Mouse (Mus musculus): ENCODE results near the gene Gbe1. TPM values are rescaled to one million over a fixed set of nuclear protein-coding genes. Genes with fewer than 3 reads are reported as not detected.

The Gbe1 gene
- 10.9 and 12.7 TPM in 2 replicates for polyA plus RNA-seq (2014; fragmentation: Nextera tagmentation; extraction: Ambion mirVana)

- 1% methylated on average over 65 of the region's 82 CpGs for WGBS
Observed at GRCm38 (mm10) chr16:70313886-70314577, at the start of gene Gbe1. Gbe1 (plus strand) TSS chr16:70313949.

DNA sequence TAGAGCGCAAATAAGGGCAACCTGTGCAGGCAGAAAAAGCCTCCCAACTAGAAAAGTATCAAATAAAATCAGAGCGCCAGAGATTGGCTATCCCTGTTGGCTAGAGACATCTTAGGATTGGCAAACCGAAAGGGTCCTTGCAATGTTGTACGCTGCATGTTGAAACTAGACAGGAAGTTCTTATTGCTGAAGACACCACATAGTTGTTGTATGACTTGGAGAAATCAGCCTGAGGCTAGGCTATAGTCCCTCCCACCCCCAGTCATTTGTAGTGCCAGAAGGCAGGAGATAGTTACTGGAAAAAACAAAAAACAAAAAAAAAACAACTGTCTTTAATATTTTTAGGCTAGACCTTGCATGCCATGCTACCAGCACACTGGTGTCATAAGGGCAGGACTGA lies 3.1 kb upstream of the Gbe1 start:
- Histone ChIP-seq H3K36me3 (ENCODE audit: control insufficient read depth, insufficient read depth, low read length) (no peaks in the 10 kb centered on the region), H3K9ac (replicated peaks; ENCODE audit: low read depth, low read length) (no peak overlapping the region), H3K4me2 (ENCODE audit: low read depth, low read length) (no peak overlapping the region), H3K27me3 (ENCODE audit: control insufficient read depth, insufficient read depth, low read length) (no peaks in the 10 kb centered on the region), H3K4me3 (ENCODE audit: low read depth, low read length) (no peak overlapping the region), H3K27ac (ENCODE audit: low read depth, low read length) (no peak overlapping the region), H3K4me1 (ENCODE audit: control insufficient read depth, insufficient read depth, low read length) (no peaks in the 10 kb centered on the region), H3K9me3 (ENCODE audit: control insufficient read depth, low read length) (no peaks in the 10 kb centered on the region)
- no peak for ATAC-seq (ENCODE audit: low read depth)
- WGBS = 95% methylated on average over 4 of the region's 4 CpGs

More at GRCm38 (mm10) chr16:70313886-70314577, at the start of gene Gbe1:
- no peaks in the 10 kb centered on the region for H3K27me3 ChIP-seq (ENCODE audit: control insufficient read depth, insufficient read depth, low read length)
- no peaks in the 10 kb centered on the region for H3K4me1 ChIP-seq (ENCODE audit: control insufficient read depth, insufficient read depth, low read length)
- peak within 1 kb of the TSS; percentile 92 for H3K9ac ChIP-seq (replicated peaks; ENCODE audit: low read depth, low read length)
- no peaks in the 10 kb centered on the region for H3K36me3 ChIP-seq (ENCODE audit: control insufficient read depth, insufficient read depth, low read length)
- ATAC-seq (ENCODE audit: low read depth) = peak; percentile 98
- peak within 1 kb of the TSS; percentile 63 for H3K4me2 ChIP-seq (ENCODE audit: low read depth, low read length)
- peak within 1 kb of the TSS; percentile 88 for H3K27ac ChIP-seq (ENCODE audit: low read depth, low read length)
- no peaks in the 10 kb centered on the region for H3K9me3 ChIP-seq (ENCODE audit: control insufficient read depth, low read length)
- H3K4me3 ChIP-seq (ENCODE audit: low read depth, low read length) = peak within 1 kb of the TSS; percentile 77

GRCm38 (mm10) chr16:70313496-70313885 lies 258 bp upstream of the Gbe1 start:
- Histone ChIP-seq H3K9ac (replicated peaks; ENCODE audit: low read depth, low read length) (peak overlapping the region; percentile 92), H3K27me3 (ENCODE audit: control insufficient read depth, insufficient read depth, low read length) (no peaks in the 10 kb centered on the region), H3K4me1 (ENCODE audit: control insufficient read depth, insufficient read depth, low read length) (no peaks in the 10 kb centered on the region), H3K36me3 (ENCODE audit: control insufficient read depth, insufficient read depth, low read length) (no peaks in the 10 kb centered on the region), H3K9me3 (ENCODE audit: control insufficient read depth, low read length) (no peaks in the 10 kb centered on the region), H3K4me3 (ENCODE audit: low read depth, low read length) (peak overlapping the region; percentile 77), H3K27ac (ENCODE audit: low read depth, low read length) (peak overlapping the region; percentile 88; the same call in 1 of the 2 replicates), H3K4me2 (ENCODE audit: low read depth, low read length) (peak overlapping the region; percentile 63)
- WGBS = 2% methylated on average over 7 of the region's 7 CpGs
- peak; percentile 1; the same call in 1 of the 2 replicates for ATAC-seq (ENCODE audit: low read depth)

DNA sequence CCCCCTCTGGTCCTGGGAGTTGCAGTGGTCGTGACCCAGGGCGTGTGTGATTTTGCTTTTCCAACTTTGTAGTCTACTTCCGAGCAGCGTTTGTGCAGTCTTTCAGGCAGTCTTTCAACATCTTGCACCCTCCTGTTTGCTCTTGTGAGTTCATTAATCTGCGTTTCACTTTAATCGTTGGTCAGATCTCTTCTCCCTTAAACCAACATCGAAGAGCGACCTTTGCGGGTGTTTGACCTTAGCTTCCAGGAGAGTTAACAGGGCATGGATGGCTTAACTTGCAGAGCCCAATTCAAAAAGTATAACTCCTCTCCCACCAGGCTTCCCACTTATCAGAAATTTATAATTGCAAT lies 805 bp downstream of the Gbe1 start:
- H3K36me3 ChIP-seq (ENCODE audit: control insufficient read depth, insufficient read depth, low read length) = no peaks in the 10 kb centered on the region
- ATAC-seq (ENCODE audit: low read depth) = no peak
- 0% methylated on average over 9 of the region's 9 CpGs for WGBS

GRCm38 (mm10) chr16:70315261-70315660 lies 1.5 kb downstream of the Gbe1 start:
- no peak overlapping the region for H3K27ac ChIP-seq (ENCODE audit: low read depth, low read length)
- H3K36me3 ChIP-seq (ENCODE audit: control insufficient read depth, insufficient read depth, low read length) = no peaks in the 10 kb centered on the region
- ATAC-seq (ENCODE audit: low read depth) = no peak
- H3K4me1 ChIP-seq (ENCODE audit: control insufficient read depth, insufficient read depth, low read length) = no peaks in the 10 kb centered on the region
- no peak overlapping the region for H3K4me2 ChIP-seq (ENCODE audit: low read depth, low read length)
- no peak overlapping the region for H3K9ac ChIP-seq (replicated peaks; ENCODE audit: low read depth, low read length)
- H3K27me3 ChIP-seq (ENCODE audit: control insufficient read depth, insufficient read depth, low read length) = no peaks in the 10 kb centered on the region
- no peaks in the 10 kb centered on the region for H3K9me3 ChIP-seq (ENCODE audit: control insufficient read depth, low read length)
- no peak overlapping the region for H3K4me3 ChIP-seq (ENCODE audit: low read depth, low read length)
- WGBS = 42% methylated on average over 3 of the region's 3 CpGs

More for the DNA sequence above, 805 bp downstream of the Gbe1 start:
- peak overlapping the region; percentile 92 for H3K9ac ChIP-seq (replicated peaks; ENCODE audit: low read depth, low read length)
- H3K27me3 ChIP-seq (ENCODE audit: control insufficient read depth, insufficient read depth, low read length) = no peaks in the 10 kb centered on the region
- no peaks in the 10 kb centered on the region for H3K9me3 ChIP-seq (ENCODE audit: control insufficient read depth, low read length)
- H3K4me3 ChIP-seq (ENCODE audit: low read depth, low read length) = peak overlapping the region; percentile 77
- no peaks in the 10 kb centered on the region for H3K4me1 ChIP-seq (ENCODE audit: control insufficient read depth, insufficient read depth, low read length)
- H3K4me2 ChIP-seq (ENCODE audit: low read depth, low read length) = peak overlapping the region; percentile 63
- H3K27ac ChIP-seq (ENCODE audit: low read depth, low read length) = peak overlapping the region; percentile 88

GRCm38 (mm10) chr16:70315862-70316390 lies 2.2 kb downstream of the Gbe1 start:
- Histone ChIP-seq H3K27ac (ENCODE audit: low read depth, low read length) (no peak overlapping the region), H3K9me3 (ENCODE audit: control insufficient read depth, low read length) (no peaks in the 10 kb centered on the region), H3K9ac (replicated peaks; ENCODE audit: low read depth, low read length) (no peak overlapping the region), H3K36me3 (ENCODE audit: control insufficient read depth, insufficient read depth, low read length) (no peaks in the 10 kb centered on the region), H3K27me3 (ENCODE audit: control insufficient read depth, insufficient read depth, low read length) (no peaks in the 10 kb centered on the region), H3K4me3 (ENCODE audit: low read depth, low read length) (no peak overlapping the region), H3K4me1 (ENCODE audit: control insufficient read depth, insufficient read depth, low read length) (no peaks in the 10 kb centered on the region), H3K4me2 (ENCODE audit: low read depth, low read length) (no peak overlapping the region)
- 43% methylated on average over 3 of the region's 3 CpGs for WGBS
- no peak for ATAC-seq (ENCODE audit: low read depth)

GRCm38 (mm10) chr16:70319388-70319787 lies 5.6 kb downstream of the Gbe1 start:
- Histone ChIP-seq H3K9me3 (ENCODE audit: control insufficient read depth, low read length) (no peaks in the 10 kb centered on the region), H3K9ac (replicated peaks; ENCODE audit: low read depth, low read length) (no peak overlapping the region), H3K4me2 (ENCODE audit: low read depth, low read length) (no peak overlapping the region), H3K4me3 (ENCODE audit: low read depth, low read length) (no peak overlapping the region), H3K27ac (ENCODE audit: low read depth, low read length) (no peak overlapping the region), H3K36me3 (ENCODE audit: control insufficient read depth, insufficient read depth, low read length) (no peaks in the 10 kb centered on the region), H3K27me3 (ENCODE audit: control insufficient read depth, insufficient read depth, low read length) (no peaks in the 10 kb centered on the region), H3K4me1 (ENCODE audit: control insufficient read depth, insufficient read depth, low read length) (no peaks in the 10 kb centered on the region)
- no peak for ATAC-seq (ENCODE audit: low read depth)
- WGBS = 88% methylated on average over 6 of the region's 6 CpGs

GRCm38 (mm10) chr16:70320612-70321280 lies 7.0 kb downstream of the Gbe1 start:
- Histone ChIP-seq H3K4me2 (ENCODE audit: low read depth, low read length) (no peak overlapping the region), H3K9ac (replicated peaks; ENCODE audit: low read depth, low read length) (no peak overlapping the region), H3K27ac (ENCODE audit: low read depth, low read length) (no peak overlapping the region), H3K27me3 (ENCODE audit: control insufficient read depth, insufficient read depth, low read length) (no peaks in the 10 kb centered on the region), H3K36me3 (ENCODE audit: control insufficient read depth, insufficient read depth, low read length) (no peaks in the 10 kb centered on the region), H3K4me1 (ENCODE audit: control insufficient read depth, insufficient read depth, low read length) (no peaks in the 10 kb centered on the region), H3K4me3 (ENCODE audit: low read depth, low read length) (no peak overlapping the region), H3K9me3 (ENCODE audit: control insufficient read depth, low read length) (no peaks in the 10 kb centered on the region)
- no peak for ATAC-seq (ENCODE audit: low read depth)
- WGBS = 73% methylated on average over 10 of the region's 10 CpGs

DNA sequence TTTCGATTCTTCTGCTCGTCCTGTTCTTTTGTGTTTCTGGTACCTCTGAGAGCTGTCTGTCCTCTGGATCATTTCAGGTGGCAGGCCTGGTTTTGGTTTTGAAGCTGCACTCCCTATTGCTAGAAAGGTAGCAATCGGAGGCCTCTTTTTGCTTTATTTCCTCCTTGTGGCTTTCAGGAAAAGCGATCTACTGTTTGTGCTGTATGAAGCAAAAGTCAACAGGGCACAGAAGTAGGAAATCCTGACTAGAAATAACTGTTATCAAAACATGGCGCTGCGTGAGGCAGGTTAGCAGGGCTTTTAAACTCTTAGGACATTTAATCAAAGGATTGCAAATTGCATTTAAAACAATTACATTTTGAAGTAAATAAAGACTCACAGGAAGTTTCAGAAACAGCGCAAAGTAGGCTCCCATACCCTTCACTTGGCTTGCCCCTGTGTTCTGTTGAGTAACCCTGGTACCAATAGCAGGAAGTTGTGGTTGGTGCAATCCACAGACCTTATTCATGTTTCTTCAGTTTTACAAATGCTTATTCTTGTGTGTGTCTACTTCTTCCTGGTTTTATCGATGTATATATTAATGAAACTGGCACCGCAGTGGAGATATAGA lies 12.7 kb downstream of the Gbe1 start:
- Histone ChIP-seq H3K9ac (replicated peaks; ENCODE audit: low read depth, low read length) (no peak overlapping the region), H3K4me2 (ENCODE audit: low read depth, low read length) (no peak overlapping the region), H3K27ac (ENCODE audit: low read depth, low read length) (no peak overlapping the region), H3K4me1 (ENCODE audit: control insufficient read depth, insufficient read depth, low read length) (no peaks in the 10 kb centered on the region), H3K4me3 (ENCODE audit: low read depth, low read length) (no peak overlapping the region), H3K9me3 (ENCODE audit: control insufficient read depth, low read length) (no peaks in the 10 kb centered on the region), H3K36me3 (ENCODE audit: control insufficient read depth, insufficient read depth, low read length) (no peaks in the 10 kb centered on the region), H3K27me3 (ENCODE audit: control insufficient read depth, insufficient read depth, low read length) (no peaks in the 10 kb centered on the region)
- ATAC-seq (ENCODE audit: low read depth) = no peak
- WGBS = 92% methylated on average over 9 of the region's 9 CpGs

Data from neural tube, embryonic 14.5 days (tissue).